Mouse (Mus musculus) mouse embryonic stem cell (cell line): ENCODE measurements around the gene Gimap4.

Source experiments
- in situ Hi-C, 2 experiments: fragments of 300-500 bp; cut with MboI; formaldehyde crosslinking; loops; 1 replicate in 1 of 2; 3 replicates in 1 of 2; pipeline ENCODE4 v1.14.3; 2019 to 2020; ENCODE audit warnings: low sequenced_read_pairs in 2 of 2, low pct_unique_long_range_greater_than_20kb in 1 of 2, mixed read lengths in 1 of 2; ENCODE audit not compliant: unreplicated experiment in 1 of 2

Gimap4 gene

GRCm38 (mm10) chr6:48684319-48684718 lies at the start of gene Gimap4:
Gene Gimap4, plus strand, starts transcription at chr6:48684549.
- in situ Hi-C loops: no loop called here

- in situ Hi-C loops: loop anchor here in 1 of 2 experiments (10.0 kb wide), 1 partner anchor 90 kb away; no protein-coding TSS in a partner anchor
Measured at GRCm38 (mm10) chr6:48635105-48635504, 49.2 kb upstream of the Gimap4 start.

- in situ Hi-C loops: loop anchor here in 1 of 2 experiments (10.0 kb wide), 1 partner anchor 92 kb away; no protein-coding TSS in a partner anchor
Measured at GRCm38 (mm10) chr6:48636515-48636914, 47.8 kb upstream of the Gimap4 start.

GRCm38 (mm10) chr6:48637811-48638500 lies 46.4 kb upstream of the Gimap4 start:
- in situ Hi-C loops: loop anchor here in 1 of 2 experiments (10.0 kb wide), 1 partner anchor 93 kb away; no protein-coding TSS in a partner anchor

- in situ Hi-C loops: loop anchor here in 1 of 2 experiments (10.0 kb wide), 1 partner anchor 94 kb away; no protein-coding TSS in a partner anchor
Measured at GRCm38 (mm10) chr6:48638553-48638952, 45.8 kb upstream of the Gimap4 start.

GRCm38 (mm10) chr6:48641391-48641790 lies 43.0 kb upstream of the Gimap4 start:
- in situ Hi-C loops: loop anchor here in 1 of 2 experiments (10.0 kb wide), 1 partner anchor 123 kb away; no protein-coding TSS in a partner anchor

- in situ Hi-C loops: loop anchor here in 1 of 2 experiments (10.0 kb wide), 1 partner anchor 122 kb away; no protein-coding TSS in a partner anchor
Measured at GRCm38 (mm10) chr6:48642764-48643292, 41.5 kb upstream of the Gimap4 start.

- in situ Hi-C loops: loop anchor here in 1 of 2 experiments (10.0 kb wide), 1 partner anchor 119 kb away; no protein-coding TSS in a partner anchor
Measured at GRCm38 (mm10) chr6:48645660-48646308, 38.6 kb upstream of the Gimap4 start.

- in situ Hi-C loops: loop anchor here in 1 of 2 experiments (10.0 kb wide), 1 partner anchor 119 kb away; no protein-coding TSS in a partner anchor
Measured at GRCm38 (mm10) chr6:48646309-48646690, 38.0 kb upstream of the Gimap4 start.

- in situ Hi-C loops: loop anchor here in 1 of 2 experiments (10.0 kb wide), 1 partner anchor 118 kb away; no protein-coding TSS in a partner anchor
Measured at GRCm38 (mm10) chr6:48646995-48647394, 37.4 kb upstream of the Gimap4 start, which contains the start of gene Gimap8. Gene Gimap8, plus strand, starts transcription at chr6:48647234.

GRCm38 (mm10) chr6:48647611-48648010 lies 36.7 kb upstream of the Gimap4 start:
- in situ Hi-C loops: loop anchor here in 1 of 2 experiments (10.0 kb wide), 1 partner anchor 117 kb away; no protein-coding TSS in a partner anchor

- in situ Hi-C loops: loop anchor here in 1 of 2 experiments (10.0 kb wide), 1 partner anchor 116 kb away; no protein-coding TSS in a partner anchor
Measured at GRCm38 (mm10) chr6:48648779-48649178, 35.6 kb upstream of the Gimap4 start.

GRCm38 (mm10) chr6:48650041-48650440 lies 34.3 kb upstream of the Gimap4 start:
- in situ Hi-C loops: no loop called here

GRCm38 (mm10) chr6:48658721-48659120 lies 25.6 kb upstream of the Gimap4 start:
- in situ Hi-C loops: no loop called here

GRCm38 (mm10) chr6:48664750-48665149 lies 19.6 kb upstream of the Gimap4 start:
- in situ Hi-C loops: no loop called here

- in situ Hi-C loops: no loop called here
Measured at GRCm38 (mm10) chr6:48665471-48665870, 18.9 kb upstream of the Gimap4 start.

- in situ Hi-C loops: no loop called here
Measured at GRCm38 (mm10) chr6:48666159-48666586, 18.2 kb upstream of the Gimap4 start.

- in situ Hi-C loops: no loop called here
Measured at GRCm38 (mm10) chr6:48668022-48668421, 16.3 kb upstream of the Gimap4 start.
